Mouse (Mus musculus): ENCODE measurements around the gene Dscam.

- TF ChIP-seq POLR2A (IDR thresholded peaks at IDR 0.05; ENCODE audit: low read depth, low read length) (no peak), CTCF (IDR thresholded peaks at IDR 0.05; ENCODE audit: extremely low read depth, insufficient read length, insufficient replicate concordance, low read depth, low read length) (no peak)
These were observed 559.7 kb downstream of the Dscam start for GRCm38 (mm10) chr16:96610806-96611205.
